Mouse (Mus musculus) C2C12 (cell line): ENCODE results near the gene Rhobtb1.

ENCODE experiments used
- CTCF ChIP-seq: IDR thresholded peaks from one replicate; pipeline ENCODE4 v1.5.1; 2011; ENCODE audit not compliant: control insufficient read depth, insufficient read depth, insufficient read length
- MYOD1 ChIP-seq: IDR thresholded peaks from one replicate; pipeline ENCODE4 v1.6.1; 2011; ENCODE audit warnings: low read depth; ENCODE audit not compliant: control insufficient read depth, insufficient read length
- USF1 ChIP-seq: IDR thresholded peaks from one replicate; pipeline ENCODE4 v1.6.1; 2011; ENCODE audit warnings: low read depth, mild to moderate bottlenecking, control low read depth, moderate library complexity

DNA sequence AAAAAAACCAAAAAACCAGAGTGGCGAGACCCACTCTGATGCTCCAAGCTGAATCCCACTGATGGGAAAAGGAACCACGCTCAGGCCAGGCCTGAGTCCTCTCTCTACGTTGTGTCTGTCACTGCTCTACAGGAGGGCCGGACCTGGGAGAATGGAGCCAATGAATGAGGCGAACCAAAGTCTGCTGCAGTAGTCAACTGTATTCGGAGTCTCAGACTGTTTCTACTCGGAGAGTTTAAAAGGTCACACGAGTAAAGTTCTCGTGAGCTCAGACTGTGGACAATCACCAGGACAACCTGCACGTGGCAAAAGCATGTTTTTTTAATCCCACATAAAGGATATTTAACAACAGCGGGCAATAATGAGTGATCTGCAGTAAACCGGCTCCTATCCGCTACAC, 172.8 kb downstream of the Rhobtb1 start:
- TF ChIP-seq MYOD1 = no peak
- no peak for TF ChIP-seq CTCF
- TF ChIP-seq USF1 = no peak
